Mouse (Mus musculus) forebrain, postnatal 0 days (tissue): ENCODE data around the gene Sept6. TPM values are rescaled to one million over a fixed set of nuclear protein-coding genes. Genes with fewer than 3 reads are reported as not detected.
A peak's percentile ranks its signal among the peaks of the same experiment; 100 is the strongest.

ENCODE experiments used
- ATAC-seq: fragments of 200-750 bp; cut with Nextera tagmentation; 2 replicates; pipeline ENCODE4 v1.8.0; 2017; ENCODE audit warnings: mild to moderate bottlenecking, moderate library complexity
- DNase-seq: peaks from one replicate; pipeline ENCODE4 v3.0.0-alpha.2; 2015
- H3K27ac ChIP-seq: fragments of 300-500 bp; sonication (generic); 2 replicates; pipeline ENCODE4 v1.5.1; 2014; ENCODE audit warnings: low read depth, mild to moderate bottlenecking, antibody characterized with exemption, low read length, moderate library complexity, mixed read lengths
- H3K27me3 ChIP-seq: fragments of 300-500 bp; sonication (generic); 2 replicates; pipeline ENCODE4 v1.6.1; 2014; ENCODE audit warnings: mild to moderate bottlenecking, low read length, mixed read lengths; ENCODE audit not compliant: insufficient read depth
- H3K36me3 ChIP-seq: fragments of 300-500 bp; sonication (generic); 2 replicates; pipeline ENCODE4 v1.6.1; 2014; ENCODE audit warnings: mild to moderate bottlenecking, moderate library complexity; ENCODE audit not compliant: insufficient read depth
- H3K4me1 ChIP-seq: fragments of 300-500 bp; sonication (generic); 2 replicates; pipeline ENCODE4 v1.6.1; 2014; ENCODE audit warnings: antibody characterized with exemption; ENCODE audit not compliant: insufficient read depth
- H3K4me2 ChIP-seq: fragments of 300-500 bp; sonication (generic); 2 replicates; pipeline ENCODE4 v1.6.1; 2014; ENCODE audit warnings: low read depth, mild to moderate bottlenecking, moderate library complexity
- H3K4me3 ChIP-seq: fragments of 300-500 bp; sonication (generic); 2 replicates; pipeline ENCODE4 v1.5.1; 2014; ENCODE audit warnings: low read depth, low read length, mixed read lengths
- H3K9ac ChIP-seq: fragments of 300-500 bp; sonication (generic); 2 replicates; pipeline ENCODE4 v1.6.1; 2014; ENCODE audit warnings: mild to moderate bottlenecking
- H3K9me3 ChIP-seq: fragments of 300-500 bp; sonication (generic); 2 replicates; pipeline ENCODE4 v1.6.1; 2016; ENCODE audit warnings: low read length
- CTCF ChIP-seq: sonication (generic); IDR thresholded peaks from 2 replicates; pipeline ENCODE4 v1.5.1; 2016; ENCODE audit warnings: antibody characterized with exemption, control low read depth, low read depth
- WGBS: fragments of 180-500 bp; shearing (Covaris S2); extraction: QIAGEN DNeasy Blood & Tissue Kit; methylation state at CpG from one replicate; pipeline ENCODE4 v1.1.7; 2014; 5-methylcytosine and 5-hydroxymethylcytosine counted together
- polyA plus RNA-seq: library from polyadenylated mRNA; unstranded; fragments of >200 nt; fragmentation: Nextera tagmentation; extraction: Ambion mirVana; gene quantifications from 2 replicates; pipeline ENCODE4 v1.2.1, GENCODE M21; 2015
- total RNA-seq: library from RNA; depleted of rRNA; stranded (reverse); fragments of >200 nt; gene quantifications from 2 replicates; pipeline ENCODE4 v1.2.3, GENCODE M21; 2014

The Sept6 gene
- total and polyA plus RNA-seq, 2 experiments from 2014 or later, result 59.1 to 101 TPM

GRCm38 (mm10) chrX:36929694-36930093 is 61.9 kb downstream of the Sept6 start:
- Histone ChIP-seq H3K36me3 (no peaks in the 10 kb centered on the region), H3K4me2 (no peak overlapping the region), H3K9ac (no peak overlapping the region), H3K4me3 (no peak overlapping the region), H3K9me3 (no peaks in the 10 kb centered on the region), H3K27me3 (no peaks in the 10 kb centered on the region), H3K27ac (no peak overlapping the region), H3K4me1 (no peaks in the 10 kb centered on the region)
- ATAC-seq, result no peak
- TF ChIP-seq CTCF, result no peak
- 80% methylated on average over 4 of the region's 4 CpGs for WGBS
- DNase-seq, result no peak

- DNase-seq, result no peak
- Histone ChIP-seq H3K9me3 (no peaks in the 10 kb centered on the region), H3K27me3 (no peaks in the 10 kb centered on the region), H3K4me3 (no peak overlapping the region), H3K27ac (no peak overlapping the region), H3K36me3 (no peaks in the 10 kb centered on the region), H3K4me1 (no peaks in the 10 kb centered on the region), H3K4me2 (no peak overlapping the region), H3K9ac (no peak overlapping the region)
- TF ChIP-seq CTCF, result no peak
- 70% methylated on average over 4 of the region's 4 CpGs for WGBS
- ATAC-seq, result no peak
Measured at GRCm38 (mm10) chrX:36928791-36929190, 62.8 kb downstream of the Sept6 start.

DNA sequence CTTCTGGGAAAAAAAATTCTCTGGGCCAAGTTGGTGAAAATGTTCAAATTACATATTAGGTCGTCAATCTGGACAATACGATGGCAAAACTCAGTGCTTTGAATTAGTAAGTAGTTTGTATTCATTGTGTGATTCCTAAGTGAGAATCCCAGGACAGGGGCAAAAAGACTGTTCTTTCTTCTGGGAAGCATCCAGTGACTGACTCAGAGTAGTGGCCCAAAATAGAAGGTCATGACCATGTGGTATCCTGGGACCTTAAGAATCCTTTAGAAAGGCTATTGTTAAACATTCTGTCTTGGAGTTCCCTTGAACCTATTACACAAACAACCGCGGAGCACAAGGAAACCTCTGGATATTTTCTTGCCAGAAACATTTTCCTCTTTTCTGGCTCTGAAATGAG is 70.2 kb downstream of the Sept6 start:
- Histone ChIP-seq H3K27ac (no peak overlapping the region), H3K4me2 (no peak overlapping the region), H3K27me3 (no peaks in the 10 kb centered on the region), H3K4me3 (no peak overlapping the region), H3K9me3 (no peaks in the 10 kb centered on the region), H3K36me3 (no peaks in the 10 kb centered on the region), H3K4me1 (no peaks in the 10 kb centered on the region), H3K9ac (no peak overlapping the region)
- WGBS, result 87% methylated on average over 4 of the region's 4 CpGs
- no peak for ATAC-seq
- TF ChIP-seq CTCF, result no peak
- no peak for DNase-seq

DNA sequence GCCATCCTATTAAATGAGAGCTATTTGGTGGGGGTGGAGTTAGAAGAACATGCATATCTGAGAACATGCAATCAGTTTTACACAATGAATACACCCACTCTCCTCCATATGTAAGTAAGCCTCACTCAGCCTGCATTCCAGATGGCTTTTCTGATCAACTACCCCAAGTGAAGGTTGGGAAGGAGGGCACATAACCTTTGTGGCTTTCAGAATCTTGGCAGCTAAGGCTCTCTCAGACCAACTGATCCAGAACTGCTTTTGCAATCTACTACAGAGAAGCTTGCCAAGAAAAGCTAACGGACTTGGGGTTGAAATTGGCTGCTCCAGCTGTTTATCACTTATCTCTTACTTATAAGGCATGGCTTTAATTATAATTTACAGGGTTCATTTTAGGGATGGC is 73.8 kb downstream of the Sept6 start:
- TF ChIP-seq CTCF, result no peak
- no peak for ATAC-seq
- WGBS, result 38% methylated on average over 1 of the region's 1 CpGs
- H3K9ac ChIP-seq, result no peak overlapping the region
- no peaks in the 10 kb centered on the region for H3K36me3 ChIP-seq
- H3K27me3 ChIP-seq, result no peaks in the 10 kb centered on the region
- no peak for DNase-seq
- no peak overlapping the region for H3K4me2 ChIP-seq
- H3K9me3 ChIP-seq, result no peaks in the 10 kb centered on the region
- no peaks in the 10 kb centered on the region for H3K4me1 ChIP-seq
- no peak overlapping the region for H3K4me3 ChIP-seq
- H3K27ac ChIP-seq, result no peak overlapping the region

- Histone ChIP-seq H3K4me2 (no peak overlapping the region), H3K36me3 (no peaks in the 10 kb centered on the region), H3K27ac (no peak overlapping the region), H3K4me3 (no peak overlapping the region), H3K27me3 (no peaks in the 10 kb centered on the region), H3K9me3 (no peaks in the 10 kb centered on the region), H3K9ac (no peak overlapping the region), H3K4me1 (no peaks in the 10 kb centered on the region)
- TF ChIP-seq CTCF, result peak; percentile 66
- ATAC-seq, result peak; percentile 58; the same call in 1 of the 2 replicates
- peak; percentile 55 for DNase-seq
- 48% methylated on average over 12 of the region's 12 CpGs for WGBS
Measured at GRCm38 (mm10) chrX:36911343-36911742, 80.3 kb downstream of the Sept6 start.

DNA sequence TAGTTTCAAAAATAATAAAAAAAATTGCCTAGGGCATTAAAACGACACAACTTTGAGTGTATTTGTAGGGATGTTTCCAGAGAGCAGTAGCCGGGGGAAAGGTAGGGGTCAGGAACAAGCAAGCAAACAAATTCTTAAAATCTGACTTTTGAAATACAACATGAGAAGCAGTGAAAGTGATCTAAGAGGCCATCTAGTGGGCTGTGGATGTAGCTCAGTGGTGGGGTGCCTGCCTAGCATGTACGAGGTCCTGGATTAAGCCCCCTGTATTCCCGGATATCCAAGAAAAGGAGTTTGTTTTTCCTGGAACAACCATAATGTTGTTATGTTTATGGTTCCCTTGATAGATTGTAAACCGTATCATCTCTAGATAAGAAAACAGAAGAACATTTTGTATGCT is 85.1 kb downstream of the Sept6 start:
- no peaks in the 10 kb centered on the region for H3K4me1 ChIP-seq
- H3K27me3 ChIP-seq, result no peaks in the 10 kb centered on the region
- no peak overlapping the region for H3K27ac ChIP-seq
- H3K36me3 ChIP-seq, result no peaks in the 10 kb centered on the region
- no peaks in the 10 kb centered on the region for H3K9me3 ChIP-seq
- DNase-seq, result peak; percentile 18
- TF ChIP-seq CTCF, result peak; percentile 45
- no peak overlapping the region for H3K4me2 ChIP-seq
- H3K9ac ChIP-seq, result no peak overlapping the region
- no peak for ATAC-seq
- 32% methylated on average over 5 of the region's 5 CpGs for WGBS
- H3K4me3 ChIP-seq, result no peak overlapping the region

- Histone ChIP-seq H3K9me3 (no peaks in the 10 kb centered on the region), H3K27me3 (no peaks in the 10 kb centered on the region), H3K9ac (peak overlapping the region; percentile 62), H3K4me3 (peak overlapping the region; percentile 50), H3K36me3 (no peaks in the 10 kb centered on the region), H3K27ac (peak overlapping the region; percentile 80), H3K4me2 (peak overlapping the region; percentile 47), H3K4me1 (no peaks in the 10 kb centered on the region)
- no peak for TF ChIP-seq CTCF
- ATAC-seq (peak; percentile 95), DNase-seq (peak; percentile 95)
- 21% methylated on average over 32 of the region's 32 CpGs for WGBS
Measured at GRCm38 (mm10) chrX:36903115-36903768, 88.4 kb downstream of the Sept6 start.
